Mouse (Mus musculus) bone marrow, adult 2 months (tissue): ENCODE measurements at regions not wholly inside any gene's neighbourhood (a gene's known extent, or its start where the extent isn't known, plus 50 kb on each side); places are given as distances from the start of the nearest gene placed in this dataset.

Experiments
- H3K27ac ChIP-seq: fragments of 200-500 bp; 2 replicates; pipeline ENCODE4 v1.5.1; 2012; ENCODE audit warnings: low read depth, mild to moderate bottlenecking, control low read depth, inconsistent platforms, low read length; ENCODE audit not compliant: control insufficient read depth, poor library complexity, insufficient read depth
- H3K4me1 ChIP-seq: fragments of 200-500 bp; 2 replicates; pipeline ENCODE4 v1.6.1; 2011; ENCODE audit warnings: low read length; ENCODE audit not compliant: control insufficient read depth, insufficient read depth
- H3K4me3 ChIP-seq: fragments of 200-500 bp; replicated peaks from 2 replicates; pipeline ENCODE3; 2011; ENCODE audit warnings: mild to moderate bottlenecking, low read depth, low read length, control low read depth; ENCODE audit not compliant: control insufficient read depth
- CTCF ChIP-seq: fragments of 200-500 bp; IDR thresholded peaks from 2 replicates; pipeline ENCODE4 v1.5.1; 2011; ENCODE audit warnings: low read length, control low read depth; ENCODE audit not compliant: control insufficient read depth, insufficient read depth
- POLR2A ChIP-seq: fragments of 200-500 bp; IDR thresholded peaks from 2 replicates; pipeline ENCODE4 v1.6.1; 2011; ENCODE audit warnings: low read depth, mild to moderate bottlenecking, control low read depth, low read length, borderline replicate concordance; ENCODE audit not compliant: control insufficient read depth
- WGBS: fragments of 180-500 bp; shearing (Covaris S2); methylation state at CpG from one replicate; pipeline ENCODE4 v1.1.7; 2018; 5-methylcytosine and 5-hydroxymethylcytosine counted together

- H3K27ac ChIP-seq, result no peak overlapping the region; the same call in 1 of the 2 replicates
- H3K4me1 ChIP-seq, result peaks cover 4% of the 10 kb centered on the region
- no peak overlapping the region for H3K4me3 ChIP-seq
- TF ChIP-seq POLR2A (no peak), CTCF (no peak)
- WGBS, result 90% methylated on average over 11 of the region's 11 CpGs
These were observed 171.8 kb upstream of the Prdm1 start for GRCm38 (mm10) chr10:44699988-44700537.

GRCm38 (mm10) chr10:44697966-44698365 lies 169.7 kb upstream of the Prdm1 start:
- Histone ChIP-seq H3K27ac (no peak overlapping the region), H3K4me3 (no peak overlapping the region), H3K4me1 (peaks cover 4% of the 10 kb centered on the region)
- 45% methylated on average over 2 of the region's 2 CpGs for WGBS
- TF ChIP-seq POLR2A (no peak), CTCF (no peak)

GRCm38 (mm10) chr10:44696973-44697372 lies 168.7 kb upstream of the Prdm1 start:
- Histone ChIP-seq H3K4me3 (no peak overlapping the region), H3K4me1 (peaks cover 2% of the 10 kb centered on the region; the same call in 1 of the 2 replicates), H3K27ac (no peak overlapping the region)
- TF ChIP-seq POLR2A (no peak), CTCF (no peak)
- WGBS, result 59% methylated on average over 2 of the region's 2 CpGs

- TF ChIP-seq CTCF (no peak), POLR2A (no peak)
- 20% methylated on average over 15 of the region's 15 CpGs for WGBS
- peaks cover 2% of the 10 kb centered on the region; the same call in 1 of the 2 replicates for H3K4me1 ChIP-seq
- peak overlapping the region; percentile 36; the same call in 1 of the 2 replicates for H3K27ac ChIP-seq
- no peak overlapping the region for H3K4me3 ChIP-seq
These were observed 163.5 kb upstream of the Prdm1 start for GRCm38 (mm10) chr10:44691590-44692327.

GRCm38 (mm10) chr10:44688555-44688954 lies 160.3 kb upstream of the Prdm1 start:
- 76% methylated on average over 3 of the region's 3 CpGs for WGBS
- Histone ChIP-seq H3K4me3 (no peak overlapping the region), H3K4me1 (peaks cover 2% of the 10 kb centered on the region; the same call in 1 of the 2 replicates), H3K27ac (no peak overlapping the region)
- TF ChIP-seq CTCF (no peak), POLR2A (no peak)

GRCm38 (mm10) chr10:44686055-44686454 lies 157.8 kb upstream of the Prdm1 start:
- Histone ChIP-seq H3K27ac (no peak overlapping the region), H3K4me1 (no peaks in the 10 kb centered on the region; the same call in 1 of the 2 replicates), H3K4me3 (no peak overlapping the region)
- 12% methylated on average over 4 of the region's 4 CpGs for WGBS
- TF ChIP-seq POLR2A, result no peak
- no peak for TF ChIP-seq CTCF

- Histone ChIP-seq H3K27ac (no peak overlapping the region), H3K4me1 (no peaks in the 10 kb centered on the region; the same call in 1 of the 2 replicates), H3K4me3 (no peak overlapping the region)
- TF ChIP-seq POLR2A (no peak), CTCF (no peak)
- WGBS, result 30% methylated on average over 3 of the region's 3 CpGs
These were observed 156.9 kb upstream of the Prdm1 start for GRCm38 (mm10) chr10:44685215-44685614.

GRCm38 (mm10) chr10:44676506-44676905 lies 148.2 kb upstream of the Prdm1 start:
- Histone ChIP-seq H3K4me3 (no peak overlapping the region), H3K27ac (no peak overlapping the region), H3K4me1 (no peaks in the 10 kb centered on the region)
- TF ChIP-seq CTCF (no peak), POLR2A (no peak)
- 21% methylated on average over 3 of the region's 3 CpGs for WGBS
